Mouse (Mus musculus): ENCODE results near the gene Cux2. TPM values are rescaled to one million over a fixed set of nuclear protein-coding genes. Genes with fewer than 3 reads are reported as not detected.

Gene Cux2
- polyA plus RNA-seq, 1 experiment from 2014 or later = 3.6 TPM

- no peaks in the 10 kb centered on the region for H3K9me3 ChIP-seq
- no peak overlapping the region for H3K4me2 ChIP-seq
- WGBS = 85% methylated on average over 6 of the region's 6 CpGs
- H3K36me3 ChIP-seq = peaks cover 21% of the 10 kb centered on the region
- no peak overlapping the region for H3K9ac ChIP-seq
- H3K27me3 ChIP-seq = peaks cover 16% of the 10 kb centered on the region; the same call in 1 of the 2 replicates
- peaks cover 50% of the 10 kb centered on the region for H3K4me1 ChIP-seq
- no peak overlapping the region for H3K4me3 ChIP-seq
- no peak for ATAC-seq (ENCODE audit: borderline replicate concordance, extremely low read depth, low FRiP score, low TSS enrichment)
- no peak overlapping the region for H3K27ac ChIP-seq
Observed at GRCm38 (mm10) chr5:121831002-121831601, 218.8 kb downstream of the Cux2 start.

GRCm38 (mm10) chr5:121828491-121829432 lies 221.1 kb downstream of the Cux2 start:
- Histone ChIP-seq H3K4me3 (peak overlapping the region; percentile 33), H3K9me3 (no peaks in the 10 kb centered on the region), H3K27me3 (peaks cover 16% of the 10 kb centered on the region; the same call in 1 of the 2 replicates), H3K4me2 (peak overlapping the region; percentile 74), H3K27ac (no peak overlapping the region), H3K36me3 (peaks cover 27% of the 10 kb centered on the region), H3K4me1 (peaks cover 33% of the 10 kb centered on the region), H3K9ac (peak overlapping the region; percentile 29)
- no peak for ATAC-seq (ENCODE audit: borderline replicate concordance, extremely low read depth, low FRiP score, low TSS enrichment)
- WGBS = 14% methylated on average over 80 of the region's 82 CpGs

GRCm38 (mm10) chr5:121827876-121828275 lies 222.0 kb downstream of the Cux2 start:
- WGBS = 82% methylated on average over 4 of the region's 4 CpGs
- peaks cover 16% of the 10 kb centered on the region; the same call in 1 of the 2 replicates for H3K27me3 ChIP-seq
- no peak overlapping the region for H3K9ac ChIP-seq
- H3K4me2 ChIP-seq = no peak overlapping the region
- H3K36me3 ChIP-seq = peaks cover 29% of the 10 kb centered on the region
- peaks cover 25% of the 10 kb centered on the region for H3K4me1 ChIP-seq
- no peak overlapping the region for H3K27ac ChIP-seq
- no peaks in the 10 kb centered on the region for H3K9me3 ChIP-seq
- ATAC-seq (ENCODE audit: borderline replicate concordance, extremely low read depth, low FRiP score, low TSS enrichment) = no peak
- H3K4me3 ChIP-seq = no peak overlapping the region

GRCm38 (mm10) chr5:121825606-121826005 lies 224.3 kb downstream of the Cux2 start:
- ATAC-seq (ENCODE audit: borderline replicate concordance, extremely low read depth, low FRiP score, low TSS enrichment) = no peak
- no peak overlapping the region for H3K27ac ChIP-seq
- no peak overlapping the region for H3K4me3 ChIP-seq
- peaks cover 20% of the 10 kb centered on the region for H3K4me1 ChIP-seq
- H3K27me3 ChIP-seq = peaks cover 16% of the 10 kb centered on the region; the same call in 1 of the 2 replicates
- H3K9me3 ChIP-seq = no peaks in the 10 kb centered on the region
- H3K9ac ChIP-seq = no peak overlapping the region
- H3K36me3 ChIP-seq = peaks cover 45% of the 10 kb centered on the region
- WGBS = 85% methylated on average over 3 of the region's 3 CpGs
- no peak overlapping the region for H3K4me2 ChIP-seq

GRCm38 (mm10) chr5:121824121-121824520 lies 225.8 kb downstream of the Cux2 start:
- H3K4me3 ChIP-seq = no peak overlapping the region
- ATAC-seq (ENCODE audit: borderline replicate concordance, extremely low read depth, low FRiP score, low TSS enrichment) = peak; percentile 52
- peak overlapping the region; percentile 62; the same call in 1 of the 2 replicates for H3K27ac ChIP-seq
- H3K36me3 ChIP-seq = peaks cover 58% of the 10 kb centered on the region
- H3K9me3 ChIP-seq = no peaks in the 10 kb centered on the region
- no peak overlapping the region for H3K4me2 ChIP-seq
- H3K4me1 ChIP-seq = peaks cover 18% of the 10 kb centered on the region
- WGBS = 58% methylated on average over 4 of the region's 4 CpGs
- H3K9ac ChIP-seq = no peak overlapping the region
- H3K27me3 ChIP-seq = peaks cover 12% of the 10 kb centered on the region; the same call in 1 of the 2 replicates

- no peak overlapping the region for H3K4me2 ChIP-seq
- H3K9ac ChIP-seq = no peak overlapping the region
- H3K4me1 ChIP-seq = peaks cover 13% of the 10 kb centered on the region
- ATAC-seq (ENCODE audit: borderline replicate concordance, extremely low read depth, low FRiP score, low TSS enrichment) = 0 out of 2 replicates have a peak, but pooled peaks have one; percentile 2
- no peak overlapping the region for H3K4me3 ChIP-seq
- peak overlapping the region; percentile 62; the same call in 1 of the 2 replicates for H3K27ac ChIP-seq
- WGBS = 92% methylated on average over 1 of the region's 1 CpGs
- H3K27me3 ChIP-seq = peaks cover 9% of the 10 kb centered on the region; the same call in 1 of the 2 replicates
- H3K9me3 ChIP-seq = no peaks in the 10 kb centered on the region
- peaks cover 63% of the 10 kb centered on the region for H3K36me3 ChIP-seq
Observed at GRCm38 (mm10) chr5:121823668-121824067, 226.2 kb downstream of the Cux2 start.

GRCm38 (mm10) chr5:121822786-121823505 lies 227.0 kb downstream of the Cux2 start:
- WGBS = 70% methylated on average over 7 of the region's 7 CpGs
- Histone ChIP-seq H3K36me3 (peaks cover 63% of the 10 kb centered on the region), H3K27ac (no peak overlapping the region), H3K27me3 (peaks cover 3% of the 10 kb centered on the region; the same call in 1 of the 2 replicates), H3K4me2 (no peak overlapping the region), H3K4me1 (peaks cover 7% of the 10 kb centered on the region; the same call in 1 of the 2 replicates), H3K4me3 (no peak overlapping the region), H3K9ac (no peak overlapping the region), H3K9me3 (no peaks in the 10 kb centered on the region)
- ATAC-seq (ENCODE audit: borderline replicate concordance, extremely low read depth, low FRiP score, low TSS enrichment) = no peak

GRCm38 (mm10) chr5:121821552-121821951 lies 228.3 kb downstream of the Cux2 start:
- H3K36me3 ChIP-seq = peaks cover 65% of the 10 kb centered on the region
- ATAC-seq (ENCODE audit: borderline replicate concordance, extremely low read depth, low FRiP score, low TSS enrichment) = no peak

GRCm38 (mm10) chr5:121821116-121821515 lies 228.8 kb downstream of the Cux2 start:
- Histone ChIP-seq H3K9me3 (no peaks in the 10 kb centered on the region), H3K27me3 (no peaks in the 10 kb centered on the region), H3K27ac (no peak overlapping the region), H3K9ac (no peak overlapping the region), H3K4me1 (peaks cover 7% of the 10 kb centered on the region; the same call in 1 of the 2 replicates), H3K4me3 (no peak overlapping the region), H3K4me2 (no peak overlapping the region), H3K36me3 (peaks cover 67% of the 10 kb centered on the region)
- no peak for ATAC-seq (ENCODE audit: borderline replicate concordance, extremely low read depth, low FRiP score, low TSS enrichment)
- 77% methylated on average over 5 of the region's 5 CpGs for WGBS

More at GRCm38 (mm10) chr5:121821552-121821951, 228.3 kb downstream of the Cux2 start:
- Histone ChIP-seq H3K9me3 (no peaks in the 10 kb centered on the region), H3K9ac (no peak overlapping the region), H3K27ac (no peak overlapping the region), H3K4me3 (no peak overlapping the region), H3K27me3 (no peaks in the 10 kb centered on the region), H3K4me1 (peaks cover 7% of the 10 kb centered on the region; the same call in 1 of the 2 replicates), H3K4me2 (no peak overlapping the region)
- WGBS = 70% methylated on average over 5 of the region's 5 CpGs

GRCm38 (mm10) chr5:121820657-121821056 lies 229.2 kb downstream of the Cux2 start:
- no peaks in the 10 kb centered on the region for H3K27me3 ChIP-seq
- no peaks in the 10 kb centered on the region for H3K9me3 ChIP-seq
- no peak for ATAC-seq (ENCODE audit: borderline replicate concordance, extremely low read depth, low FRiP score, low TSS enrichment)
- H3K9ac ChIP-seq = no peak overlapping the region
- H3K4me3 ChIP-seq = no peak overlapping the region
- WGBS = 81% methylated on average over 3 of the region's 3 CpGs
- H3K27ac ChIP-seq = no peak overlapping the region
- no peak overlapping the region for H3K4me2 ChIP-seq
- peaks cover 71% of the 10 kb centered on the region for H3K36me3 ChIP-seq
- H3K4me1 ChIP-seq = peaks cover 7% of the 10 kb centered on the region; the same call in 1 of the 2 replicates

GRCm38 (mm10) chr5:121820161-121820560 lies 229.7 kb downstream of the Cux2 start:
- H3K9me3 ChIP-seq = no peaks in the 10 kb centered on the region
- H3K4me3 ChIP-seq = no peak overlapping the region
- H3K27ac ChIP-seq = no peak overlapping the region
- peaks cover 4% of the 10 kb centered on the region; the same call in 1 of the 2 replicates for H3K4me1 ChIP-seq
- H3K27me3 ChIP-seq = no peaks in the 10 kb centered on the region
- H3K9ac ChIP-seq = no peak overlapping the region
- peaks cover 73% of the 10 kb centered on the region for H3K36me3 ChIP-seq
- WGBS = 61% methylated on average over 2 of the region's 2 CpGs
- no peak for ATAC-seq (ENCODE audit: borderline replicate concordance, extremely low read depth, low FRiP score, low TSS enrichment)
- H3K4me2 ChIP-seq = no peak overlapping the region

All from lung, embryonic 15.5 days (tissue).